In the genomic region with DNA sequence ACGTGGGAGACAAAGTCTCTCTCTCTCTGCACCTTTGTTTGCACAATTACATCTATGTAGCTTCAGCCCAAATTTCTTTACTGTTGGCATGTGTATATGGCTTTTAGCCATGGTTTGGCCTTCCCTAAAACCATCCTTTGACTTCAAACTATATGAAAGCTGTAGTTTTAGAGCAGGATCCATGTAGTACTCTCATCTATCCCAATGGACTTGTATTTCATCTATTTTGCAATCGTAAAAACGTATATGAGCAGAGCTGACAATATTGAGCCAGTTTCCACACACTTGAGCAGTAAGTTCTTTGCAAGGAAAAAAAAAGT, we compare ENCODE assay signal across 9 mouse cellular contexts. TPM values are rescaled to one million over a fixed set of nuclear protein-coding genes. Genes with fewer than 3 reads are reported as not detected.
DNase-seq lines count a peak whose midpoint lies in the region; ATAC-seq lines count a peak whose summit lies in the region.
"Had no signal": no experiment of that assay in that cellular context is flagged by ENCODE, and none has a peak within 500 bp of the region (broad histone marks: within the 10 kb centered on the region; RNA-seq: fewer than 3 reads in every experiment).

No protein-coding gene starts in this region.

- no peak for ATAC-seq in erythroblast, adult 5-6 weeks (replicated peaks; ENCODE audit: low FRiP score, poor library complexity, severe bottlenecking)
- no peak for ATAC-seq in neural tube, embryonic 11.5 days (ENCODE audit: insufficient read depth, low FRiP score, low TSS enrichment)
- ATAC-seq in limb, embryonic 15.5 days (ENCODE audit: insufficient number of reproducible peaks, low FRiP score, low TSS enrichment, low read depth) = no peak
- no peak for ATAC-seq in stomach, embryonic 16.5 days (ENCODE audit: insufficient read depth, low FRiP score)

- H3K9ac ChIP-seq in neural tube, embryonic 11.5 days (ENCODE audit: low read length) = peak overlapping the region; percentile 89
- H3K9ac ChIP-seq in limb, embryonic 15.5 days = no peak overlapping the region
- peak overlapping the region; percentile 92 for H3K9ac ChIP-seq in stomach, embryonic 16.5 days (ENCODE audit: low read length)

- WGBS in neural tube, embryonic 11.5 days = 58% methylated on average over 3 of the region's 3 CpGs
- WGBS in limb, embryonic 15.5 days = 38% methylated on average over 3 of the region's 3 CpGs
- 56% methylated on average over 3 of the region's 3 CpGs for WGBS in stomach, embryonic 16.5 days

- H3K27ac ChIP-seq in neural tube, embryonic 11.5 days (ENCODE audit: low read depth, low read length) = no peak overlapping the region
- H3K27ac ChIP-seq in limb, embryonic 15.5 days = peak overlapping the region; percentile 72
- H3K27ac ChIP-seq in stomach, embryonic 16.5 days (ENCODE audit: low read length) = no peak overlapping the region

- H3K4me3 ChIP-seq in erythroblast, embryonic 14.5 days (replicated peaks) = peak overlapping the region; percentile 54
- H3K4me3 ChIP-seq in neural tube, embryonic 11.5 days (ENCODE audit: low read depth, low read length) = peak overlapping the region; percentile 57
- H3K4me3 ChIP-seq in limb, embryonic 15.5 days = peak overlapping the region; percentile 59
- peak overlapping the region; percentile 72 for H3K4me3 ChIP-seq in stomach, embryonic 16.5 days (replicated peaks; ENCODE audit: low read length)

- no peaks in the 10 kb centered on the region for H3K9me3 ChIP-seq in erythroblast, embryonic 14.5 days (ENCODE audit: control insufficient read depth, low read length)
- no peaks in the 10 kb centered on the region for H3K9me3 ChIP-seq in neural tube, embryonic 11.5 days (ENCODE audit: control insufficient read depth, low read length)
- no peaks in the 10 kb centered on the region for H3K9me3 ChIP-seq in limb, embryonic 15.5 days
- H3K9me3 ChIP-seq in stomach, embryonic 16.5 days (replicated peaks; ENCODE audit: control insufficient read depth, low read length) = no peaks in the 10 kb centered on the region

- peaks cover 8% of the 10 kb centered on the region for H3K4me1 ChIP-seq in erythroblast, embryonic 14.5 days (ENCODE audit: control insufficient read depth)
- no peaks in the 10 kb centered on the region for H3K4me1 ChIP-seq in neural tube, embryonic 11.5 days (ENCODE audit: control insufficient read depth, insufficient read depth, low read length)
- peaks cover 11% of the 10 kb centered on the region for H3K4me1 ChIP-seq in limb, embryonic 15.5 days
- peaks cover 8% of the 10 kb centered on the region; the same call in 1 of the 2 replicates for H3K4me1 ChIP-seq in stomach, embryonic 16.5 days (ENCODE audit: control insufficient read depth, insufficient read depth, low read length)

- H3K36me3 ChIP-seq in erythroblast, embryonic 14.5 days (ENCODE audit: control insufficient read depth) = no peaks in the 10 kb centered on the region
- peaks cover under 1% of the 10 kb centered on the region; the same call in 1 of the 2 replicates for H3K36me3 ChIP-seq in neural tube, embryonic 11.5 days (ENCODE audit: control insufficient read depth, insufficient read depth, low read length)
- peaks cover 30% of the 10 kb centered on the region for H3K36me3 ChIP-seq in limb, embryonic 15.5 days
- H3K36me3 ChIP-seq in stomach, embryonic 16.5 days (ENCODE audit: control insufficient read depth, insufficient read depth, low read length) = peaks cover 4% of the 10 kb centered on the region; the same call in 1 of the 2 replicates

- H3K4me2 ChIP-seq in neural tube, embryonic 11.5 days (ENCODE audit: low read depth) = peak overlapping the region; percentile 78
- H3K4me2 ChIP-seq in limb, embryonic 15.5 days = peak overlapping the region; percentile 72
- H3K4me2 ChIP-seq in stomach, embryonic 16.5 days (ENCODE audit: low read depth, low read length) = peak overlapping the region; percentile 89

- intact Hi-C loops in left cerebral cortex, postnatal 14 days (cut with DNase I) = no loop called here

- H3K27me3 ChIP-seq in erythroblast, embryonic 14.5 days (ENCODE audit: control insufficient read depth) = no peaks in the 10 kb centered on the region
- no peaks in the 10 kb centered on the region for H3K27me3 ChIP-seq in neural tube, embryonic 11.5 days (ENCODE audit: control insufficient read depth, insufficient read depth, low read length)
- no peaks in the 10 kb centered on the region for H3K27me3 ChIP-seq in limb, embryonic 15.5 days
- no peaks in the 10 kb centered on the region for H3K27me3 ChIP-seq in stomach, embryonic 16.5 days (ENCODE audit: control insufficient read depth, insufficient read depth, low read length)

- DNase-seq in neural tube, embryonic 11.5 days (ENCODE audit: low spot score) = no peak
- DNase-seq in neural tube, embryonic 10.5 days (ENCODE audit: extremely low spot score, low spot score) = no peak
- no peak for DNase-seq in gastrocnemius, postnatal 10 days
- no peak for DNase-seq in left cerebral cortex, postnatal 14 days (ENCODE audit: low spot score in 2 of 2)

RNA-seq across cellular contexts. Expression of gene Zfp286, which starts 0.3 kb away (rescaled TPM):
- 0.02 TPM in 1 of 2 replicates, not detected in the other for polyA plus RNA-seq in erythroblast, embryonic 14.5 days (2012)
- total RNA-seq in erythroblast, adult 5-6 weeks (2015; ENCODE audit: low replicate concordance) = 0.63 TPM in 1 of 2 replicates, not detected in the other
- total RNA-seq in erythroblast, adult 5-6 weeks (2017; ENCODE audit: low replicate concordance) = not detected in 2 replicates
- polyA plus RNA-seq in neural tube, embryonic 11.5 days (2014; fragmentation: Nextera tagmentation; extraction: Ambion mirVana) = 28.6 and 29.4 TPM in 2 replicates
- polyA plus RNA-seq in limb, embryonic 15.5 days (2015; fragmentation: Nextera tagmentation; extraction: Ambion mirVana) = 21.8 and 22.3 TPM in 2 replicates
- polyA plus RNA-seq in stomach, embryonic 16.5 days (2015; fragmentation: Nextera tagmentation; extraction: Ambion mirVana) = 14.5 and 14.6 TPM in 2 replicates
- 1 to 10 TPM; 1.3 to 3.5 TPM for total RNA-seq in gastrocnemius, postnatal 10 days (2021)
- 10 to 100 TPM; 20.6 to 23.0 TPM for total RNA-seq in left cerebral cortex, postnatal 14 days (2021)

RNA-seq across cellular contexts. Expression of gene Trim16, which starts 30.5 kb away (rescaled TPM):
- not detected in 2 replicates for polyA plus RNA-seq in erythroblast, embryonic 14.5 days (2012)
- 7.5 and 8.8 TPM in 2 replicates for total RNA-seq in erythroblast, adult 5-6 weeks (2015; ENCODE audit: low replicate concordance)
- 4.3 and 8.5 TPM in 2 replicates for total RNA-seq in erythroblast, adult 5-6 weeks (2017; ENCODE audit: low replicate concordance)
- polyA plus RNA-seq in neural tube, embryonic 11.5 days (2014; fragmentation: Nextera tagmentation; extraction: Ambion mirVana) = 8.0 and 9.5 TPM in 2 replicates
- polyA plus RNA-seq in limb, embryonic 15.5 days (2015; fragmentation: Nextera tagmentation; extraction: Ambion mirVana) = 24.6 and 26.1 TPM in 2 replicates
- polyA plus RNA-seq in stomach, embryonic 16.5 days (2015; fragmentation: Nextera tagmentation; extraction: Ambion mirVana) = 21.7 and 24.2 TPM in 2 replicates
- 10 to 100 TPM; 23.1 to 24.2 TPM for total RNA-seq in gastrocnemius, postnatal 10 days (2021)
- 1 to 10 TPM; 3.5 to 4.6 TPM for total RNA-seq in left cerebral cortex, postnatal 14 days (2021)

RNA-seq across cellular contexts. Expression of gene Gm10428, which starts 36.7 kb away (rescaled TPM):
- polyA plus RNA-seq in erythroblast, embryonic 14.5 days (2012) = not detected in 2 replicates
- total RNA-seq in erythroblast, adult 5-6 weeks (2015; ENCODE audit: low replicate concordance) = not detected in 2 replicates
- not detected in 2 replicates for total RNA-seq in erythroblast, adult 5-6 weeks (2017; ENCODE audit: low replicate concordance)
- polyA plus RNA-seq in neural tube, embryonic 11.5 days (2014; fragmentation: Nextera tagmentation; extraction: Ambion mirVana) = not detected in 2 replicates
- polyA plus RNA-seq in limb, embryonic 15.5 days (2015; fragmentation: Nextera tagmentation; extraction: Ambion mirVana) = not detected in 2 replicates
- polyA plus RNA-seq in stomach, embryonic 16.5 days (2015; fragmentation: Nextera tagmentation; extraction: Ambion mirVana) = not detected in 2 replicates
- not detected for total RNA-seq in gastrocnemius, postnatal 10 days (2021)
- not detected for total RNA-seq in left cerebral cortex, postnatal 14 days (2021)
- total RNA-seq: adrenal gland, adult 8-10 months had no signal

RNA-seq across cellular contexts. Expression of gene Fbxw10, which starts 57.3 kb away (rescaled TPM):
- not detected in 2 replicates for polyA plus RNA-seq in erythroblast, embryonic 14.5 days (2012)
- not detected in 2 replicates for total RNA-seq in erythroblast, adult 5-6 weeks (2015; ENCODE audit: low replicate concordance)
- total RNA-seq in erythroblast, adult 5-6 weeks (2017; ENCODE audit: low replicate concordance) = 0.42 TPM in 1 of 2 replicates, not detected in the other
- polyA plus RNA-seq in neural tube, embryonic 11.5 days (2014; fragmentation: Nextera tagmentation; extraction: Ambion mirVana) = 0.19 and 0.50 TPM in 2 replicates
- 0.20 and 0.65 TPM in 2 replicates for polyA plus RNA-seq in limb, embryonic 15.5 days (2015; fragmentation: Nextera tagmentation; extraction: Ambion mirVana)
- polyA plus RNA-seq in stomach, embryonic 16.5 days (2015; fragmentation: Nextera tagmentation; extraction: Ambion mirVana) = 0.30 and 0.50 TPM in 2 replicates
- under 1 TPM; 0.23 to 0.68 TPM for total RNA-seq in gastrocnemius, postnatal 10 days (2021)
- under 1 TPM; 0.53 to 0.64 TPM for total RNA-seq in left cerebral cortex, postnatal 14 days (2021)

RNA-seq across cellular contexts. Expression of gene Zfp287, which starts 57.9 kb away (rescaled TPM):
- not detected in 2 replicates for polyA plus RNA-seq in erythroblast, embryonic 14.5 days (2012)
- total RNA-seq in erythroblast, adult 5-6 weeks (2015; ENCODE audit: low replicate concordance) = not detected in 2 replicates
- total RNA-seq in erythroblast, adult 5-6 weeks (2017; ENCODE audit: low replicate concordance) = 0.98 TPM in 1 of 2 replicates, not detected in the other
- 13.6 and 14.4 TPM in 2 replicates for polyA plus RNA-seq in neural tube, embryonic 11.5 days (2014; fragmentation: Nextera tagmentation; extraction: Ambion mirVana)
- polyA plus RNA-seq in limb, embryonic 15.5 days (2015; fragmentation: Nextera tagmentation; extraction: Ambion mirVana) = 8.4 and 8.8 TPM in 2 replicates
- 6.3 and 7.3 TPM in 2 replicates for polyA plus RNA-seq in stomach, embryonic 16.5 days (2015; fragmentation: Nextera tagmentation; extraction: Ambion mirVana)
- total RNA-seq in gastrocnemius, postnatal 10 days (2021) = 1 to 10 TPM; 2.3 to 3.4 TPM
- 10 to 100 TPM; 15.8 to 16.7 TPM for total RNA-seq in left cerebral cortex, postnatal 14 days (2021)

Comparison
In these comparisons a context has a peak if more than half of its experiments do, and no peak if none do; other contexts are left out.
1. RNA of gene Zfp286, which starts 0.3 kb away (polyA plus RNA-seq): 28.6 to 29.4 TPM in neural tube, embryonic 11.5 days, 21.8 to 22.3 TPM in limb, embryonic 15.5 days and 14.5 to 14.6 TPM in stomach, embryonic 16.5 days; 0.02 TPM in erythroblast, embryonic 14.5 days; every median in the first group is over 10 times any median in the second.
2. Peak in every context shown above with its lines, with median percentiles within 50 percentile points of each other: H3K4me3 ChIP-seq and H3K4me2 ChIP-seq.